Mouse (Mus musculus): ENCODE measurements around the gene Tmem121b.

DNA sequence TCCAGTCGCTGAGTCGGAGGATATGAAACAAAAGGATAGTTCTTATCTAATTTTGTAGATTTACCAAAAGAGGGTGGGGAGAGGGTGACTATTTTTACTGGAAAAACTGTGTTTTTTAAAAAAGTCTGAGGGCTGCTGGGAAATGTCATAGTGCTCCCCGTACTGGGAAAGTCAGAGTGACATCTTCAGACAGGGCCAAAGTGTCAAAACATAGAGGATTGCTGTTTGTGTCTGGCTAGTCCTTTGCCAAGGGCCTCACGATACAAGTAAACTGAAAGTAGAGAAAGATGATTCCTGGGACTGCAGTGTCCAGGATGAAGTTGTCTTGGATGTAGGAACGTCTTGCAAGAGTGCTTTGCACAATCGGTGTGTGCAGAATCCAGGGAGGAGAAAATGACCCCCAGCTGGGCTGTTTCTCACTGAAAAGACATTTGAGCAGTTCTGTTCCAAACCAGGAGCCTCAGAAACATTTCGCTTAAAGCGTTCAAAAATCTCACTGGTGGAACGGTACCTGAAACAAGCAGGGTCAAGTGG lies 29.1 kb downstream of the Tmem121b start:
- TF ChIP-seq POLR2A (IDR thresholded peaks at IDR 0.05; ENCODE audit: insufficient read depth, low read depth, low read length): no peak
- TF ChIP-seq CTCF (IDR thresholded peaks at IDR 0.05): no peak
- no peak for TF ChIP-seq EP300 (IDR thresholded peaks at IDR 0.05; ENCODE audit: insufficient read depth, low read depth, low read length)
